Mouse (Mus musculus) liver, embryonic 14.5 days (tissue): ENCODE data around the gene Lcn2.

Experiments used
- CTCF ChIP-seq: IDR thresholded peaks from 2 replicates; pipeline ENCODE4 v1.5.1; 2016; ENCODE audit warnings: antibody characterized with exemption, low read depth, control low read depth
- EP300 ChIP-seq: IDR thresholded peaks from 2 replicates; pipeline ENCODE4 v1.6.1; 2016; ENCODE audit warnings: antibody characterized with exemption, low read depth

DNA sequence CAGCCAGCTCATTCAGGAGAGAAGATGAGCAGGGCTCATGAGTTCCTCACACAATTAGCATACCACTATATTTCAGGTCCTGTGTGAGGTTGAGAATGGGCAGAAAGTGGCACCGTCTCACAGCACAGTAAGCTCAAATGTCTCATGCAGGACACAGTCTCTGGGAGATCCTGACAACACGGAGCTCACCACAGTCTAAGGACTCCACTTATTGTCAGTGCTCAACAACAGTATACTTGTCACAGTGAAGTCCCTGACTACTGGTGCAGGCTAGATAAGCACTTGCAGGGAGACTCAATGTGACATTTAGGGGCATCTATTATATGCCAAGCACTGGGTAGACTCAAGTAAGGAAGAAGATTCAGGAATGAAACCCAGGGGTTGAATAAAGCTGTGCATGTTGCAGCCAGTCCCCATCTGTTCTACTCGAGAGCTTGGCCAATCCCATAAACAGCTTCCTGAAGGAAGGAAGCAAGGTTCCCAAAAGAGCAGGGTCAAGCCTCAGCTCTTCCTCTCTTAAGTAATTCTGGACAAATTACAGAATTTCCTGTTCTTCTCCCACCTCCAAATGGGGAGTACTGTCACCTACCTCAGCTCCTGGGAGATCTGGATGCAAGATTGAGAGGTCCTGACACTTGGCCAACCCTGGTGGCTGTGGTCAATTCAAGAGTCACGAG is 41.3 kb upstream of the Lcn2 start:
- no peak for TF ChIP-seq CTCF
- TF ChIP-seq EP300, result no peak
